Mouse (Mus musculus) erythroblast, adult 5-6 weeks (primary cell): Measurements from ENCODE around the gene Ovch2. TPM values are rescaled to one million over a fixed set of nuclear protein-coding genes. Genes with fewer than 3 reads are reported as not detected.

Experiments used
- ATAC-seq: replicated peaks from 2 replicates; pipeline ENCODE4 v1.8.0; 2016; ENCODE audit warnings: moderate number of reproducible peaks, mild to moderate bottlenecking, moderate TSS enrichment, inconsistent platforms; ENCODE audit not compliant: poor library complexity, low FRiP score, severe bottlenecking
- total RNA-seq, 2 experiments: library from RNA; stranded (forward) in 1 of 2; stranded (reverse) in 1 of 2; fragments of 150-400 nt in 1 of 2; fragments of 200-764, 138-1000 nt in 1 of 2; gene quantifications; 2 replicates each; pipeline versions ENCODE4 v1.2.3 to v1.2.4; 2015 to 2017; ENCODE audit warnings: low replicate concordance in 2 of 2

Gene Ovch2
- total RNA-seq, 2 experiments from 2014 or later: not detected

DNA sequence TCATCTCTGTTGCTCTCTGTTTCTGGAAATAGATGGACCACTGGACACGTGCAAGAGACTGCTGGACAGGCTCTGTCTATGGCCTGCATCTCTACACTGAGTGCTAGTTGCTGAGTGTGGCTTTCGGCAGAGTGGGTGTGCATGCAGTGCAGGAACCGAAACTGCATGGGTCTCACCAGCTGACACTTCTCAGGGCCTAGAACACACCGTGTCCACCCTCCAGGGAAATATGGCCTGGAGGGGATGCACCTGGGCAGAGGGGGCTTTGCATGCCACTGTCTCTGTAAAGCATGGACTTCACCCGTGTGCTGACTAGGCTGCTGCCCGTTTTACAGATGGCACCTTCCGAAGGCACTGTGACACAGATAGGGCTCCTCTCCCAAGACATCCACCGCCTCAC lies 55.0 kb downstream of the Ovch2 start:
- no peak for ATAC-seq

DNA sequence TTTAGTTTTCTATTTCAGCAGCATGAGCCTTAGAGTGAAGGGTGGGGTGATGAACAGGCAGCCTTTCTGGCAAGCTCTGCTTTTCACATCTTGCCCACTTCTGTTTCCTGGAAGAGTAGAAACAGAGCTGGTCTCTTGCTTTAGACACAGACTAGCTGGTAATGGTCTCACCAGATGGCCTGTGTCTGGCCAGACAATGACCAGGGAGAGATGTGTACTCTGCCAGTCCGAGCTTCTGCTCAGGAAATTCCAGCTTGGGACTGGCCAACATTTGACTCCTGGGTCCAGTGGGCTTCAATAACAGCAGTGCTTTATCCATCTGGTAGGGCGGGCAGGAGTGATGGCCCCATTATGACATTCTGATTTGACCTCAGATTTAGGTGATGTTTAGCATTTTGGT lies 55.9 kb downstream of the Ovch2 start:
- no peak for ATAC-seq

DNA sequence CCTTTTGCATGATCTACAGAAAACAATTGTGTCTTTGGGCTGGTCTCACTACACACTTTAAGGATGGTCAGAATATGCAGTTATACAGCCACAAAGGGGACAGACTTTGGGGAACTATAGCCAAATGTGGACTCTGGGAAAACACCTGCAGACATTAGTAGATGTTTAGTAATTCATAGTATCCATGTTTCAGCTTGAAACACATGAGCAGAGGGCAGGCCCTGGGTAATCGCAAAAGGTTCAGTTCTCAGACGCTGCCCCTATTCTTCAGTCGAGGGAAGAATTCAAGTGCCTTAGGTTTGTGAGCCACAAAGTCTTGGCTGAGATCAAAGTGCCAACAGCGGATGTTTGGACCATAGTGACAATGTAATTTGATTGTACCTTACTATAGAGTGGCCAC lies 56.6 kb downstream of the Ovch2 start:
- ATAC-seq: no peak

DNA sequence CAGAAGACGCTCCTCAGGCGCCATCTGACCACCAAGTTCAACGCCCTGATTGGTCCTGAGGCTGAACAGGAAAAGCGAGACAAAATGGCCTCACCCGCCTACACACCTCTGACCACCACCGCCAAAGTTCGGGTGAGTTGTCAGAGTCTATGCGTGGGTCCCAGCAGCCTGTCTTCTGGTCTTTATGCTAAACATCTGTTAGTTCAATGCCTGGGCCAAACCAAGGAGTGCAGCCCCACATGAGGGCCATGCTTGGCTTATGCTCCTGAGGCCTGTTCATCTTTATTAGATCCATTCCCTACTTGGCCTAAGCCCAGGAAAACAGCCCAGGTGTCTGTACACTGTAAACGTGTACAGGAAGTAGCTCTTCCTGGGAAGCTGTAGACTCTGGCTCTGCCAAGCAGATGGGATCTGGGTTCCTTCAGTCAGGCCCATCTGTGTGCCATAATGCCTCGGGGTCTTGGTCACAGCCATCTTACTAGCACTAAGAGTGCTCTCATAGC lies 58.0 kb downstream of the Ovch2 start:
- ATAC-seq: no peak

DNA sequence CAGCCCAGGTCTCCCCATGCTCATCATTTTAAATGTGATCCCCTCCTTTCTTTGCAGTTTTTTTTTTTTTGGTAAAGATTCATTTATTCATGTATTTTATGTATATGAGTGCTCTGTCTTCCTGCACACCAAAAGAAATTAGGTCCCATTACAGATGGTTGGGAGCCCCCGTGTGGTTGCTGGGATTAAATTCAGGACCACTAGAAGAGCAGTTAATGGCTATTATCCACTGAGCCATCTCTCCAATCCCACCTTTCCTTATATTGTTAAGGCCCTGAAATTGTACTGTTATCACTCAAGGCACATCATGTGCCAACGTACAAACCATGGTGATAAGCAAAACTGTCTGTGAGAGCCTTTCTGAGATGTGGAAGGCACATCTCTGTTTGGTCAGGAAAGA lies 62.3 kb downstream of the Ovch2 start:
- no peak for ATAC-seq

DNA sequence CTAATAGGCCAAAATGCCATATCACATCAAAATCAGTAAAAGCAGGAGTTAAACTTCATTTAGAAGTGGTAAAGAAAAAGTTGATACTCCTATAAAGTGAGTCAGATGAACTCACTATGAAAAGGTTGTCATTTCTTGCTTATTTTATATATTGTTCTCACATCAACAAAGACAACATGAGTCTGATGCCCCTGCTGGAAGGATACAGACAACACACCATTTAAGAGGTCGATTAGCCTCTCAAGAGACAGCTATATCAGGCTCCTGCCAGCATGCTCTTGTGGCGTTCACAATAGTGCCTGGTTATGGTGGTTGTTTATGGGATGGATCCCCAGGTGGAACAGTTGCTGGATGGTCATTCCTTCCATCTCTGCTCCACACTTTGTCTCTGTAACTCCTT lies 67.8 kb downstream of the Ovch2 start:
- ATAC-seq: no peak

Other genes with a start within 250 kb of the Ovch2 start
- not detected in 2 replicates for gene Olfml1, start 233.8 kb downstream of the Ovch2 start, total RNA-seq (2015; ENCODE audit: low replicate concordance)
- gene Olfml1, start 233.8 kb downstream of the Ovch2 start, total RNA-seq (2017; ENCODE audit: low replicate concordance): not detected in 2 replicates
- 2.3 and 2.9 TPM in 2 replicates for gene Ppfibp2, start 206.0 kb downstream of the Ovch2 start, total RNA-seq (2015; ENCODE audit: low replicate concordance)
- gene Ppfibp2, start 206.0 kb downstream of the Ovch2 start, total RNA-seq (2017; ENCODE audit: low replicate concordance): 2.4 and 3.1 TPM in 2 replicates
- not detected in 2 replicates for gene 5330417H12Rik, start 176.0 kb downstream of the Ovch2 start, total RNA-seq (2015; ENCODE audit: low replicate concordance)
- gene 5330417H12Rik, start 176.0 kb downstream of the Ovch2 start, total RNA-seq (2017; ENCODE audit: low replicate concordance): not detected in 2 replicates
- gene Cyb5r2, start 43.2 kb downstream of the Ovch2 start, total RNA-seq (2015; ENCODE audit: low replicate concordance): not detected in 2 replicates
- 0.14 TPM in 1 of 2 replicates, not detected in the other for gene Cyb5r2, start 43.2 kb downstream of the Ovch2 start, total RNA-seq (2017; ENCODE audit: low replicate concordance)
- gene Olfr467, start 11.1 kb upstream of the Ovch2 start, total RNA-seq (2015; ENCODE audit: low replicate concordance): not detected in 2 replicates
- not detected in 2 replicates for gene Olfr467, start 11.1 kb upstream of the Ovch2 start, total RNA-seq (2017; ENCODE audit: low replicate concordance)
- gene Olfr469, start 24.3 kb upstream of the Ovch2 start, total RNA-seq (2015; ENCODE audit: low replicate concordance): not detected in 2 replicates
- gene Olfr469, start 24.3 kb upstream of the Ovch2 start, total RNA-seq (2017; ENCODE audit: low replicate concordance): not detected in 2 replicates
- not detected in 2 replicates for gene Olfr470, start 46.3 kb upstream of the Ovch2 start, total RNA-seq (2015; ENCODE audit: low replicate concordance)
- gene Olfr470, start 46.3 kb upstream of the Ovch2 start, total RNA-seq (2017; ENCODE audit: low replicate concordance): 0.43 TPM in 1 of 2 replicates, not detected in the other
- gene Olfr472, start 96.7 kb upstream of the Ovch2 start, total RNA-seq (2015; ENCODE audit: low replicate concordance): not detected in 2 replicates
- gene Olfr472, start 96.7 kb upstream of the Ovch2 start, total RNA-seq (2017; ENCODE audit: low replicate concordance): not detected in 2 replicates
- not detected in 2 replicates for gene Olfr473, start 129.2 kb upstream of the Ovch2 start, total RNA-seq (2015; ENCODE audit: low replicate concordance)
- gene Olfr473, start 129.2 kb upstream of the Ovch2 start, total RNA-seq (2017; ENCODE audit: low replicate concordance): not detected in 2 replicates
- gene Olfr474, start 153.4 kb upstream of the Ovch2 start, total RNA-seq (2015; ENCODE audit: low replicate concordance): not detected in 2 replicates
- gene Olfr474, start 153.4 kb upstream of the Ovch2 start, total RNA-seq (2017; ENCODE audit: low replicate concordance): not detected in 2 replicates
- gene Olfr476, start 163.6 kb upstream of the Ovch2 start, total RNA-seq (2015; ENCODE audit: low replicate concordance): not detected in 2 replicates
- gene Olfr476, start 163.6 kb upstream of the Ovch2 start, total RNA-seq (2017; ENCODE audit: low replicate concordance): not detected in 2 replicates
- not detected in 2 replicates for gene Olfr477, start 185.5 kb upstream of the Ovch2 start, total RNA-seq (2015; ENCODE audit: low replicate concordance)
- not detected in 2 replicates for gene Olfr477, start 185.5 kb upstream of the Ovch2 start, total RNA-seq (2017; ENCODE audit: low replicate concordance)
- not detected in 2 replicates for gene Olfr478, start 232.8 kb upstream of the Ovch2 start, total RNA-seq (2015; ENCODE audit: low replicate concordance)
- gene Olfr478, start 232.8 kb upstream of the Ovch2 start, total RNA-seq (2017; ENCODE audit: low replicate concordance): not detected in 2 replicates
- not detected in 2 replicates for gene Olfr479, start 249.5 kb upstream of the Ovch2 start, total RNA-seq (2015; ENCODE audit: low replicate concordance)
- not detected in 2 replicates for gene Olfr479, start 249.5 kb upstream of the Ovch2 start, total RNA-seq (2017; ENCODE audit: low replicate concordance)